Mouse (Mus musculus) liver, adult 2 months (tissue): ENCODE measurements around the gene Cdan1.

Source experiments
- CTCF ChIP-seq: fragments of 200-500 bp; IDR thresholded peaks from 2 replicates; pipeline ENCODE4 v1.5.1; 2011; ENCODE audit warnings: low read depth, low read length, control low read depth
- POLR2A ChIP-seq: fragments of 200-500 bp; IDR thresholded peaks from 2 replicates; pipeline ENCODE4 v1.6.1; 2011; ENCODE audit warnings: low read length, control low read depth; ENCODE audit not compliant: insufficient read depth; ENCODE audit errors: extremely low read depth

DNA sequence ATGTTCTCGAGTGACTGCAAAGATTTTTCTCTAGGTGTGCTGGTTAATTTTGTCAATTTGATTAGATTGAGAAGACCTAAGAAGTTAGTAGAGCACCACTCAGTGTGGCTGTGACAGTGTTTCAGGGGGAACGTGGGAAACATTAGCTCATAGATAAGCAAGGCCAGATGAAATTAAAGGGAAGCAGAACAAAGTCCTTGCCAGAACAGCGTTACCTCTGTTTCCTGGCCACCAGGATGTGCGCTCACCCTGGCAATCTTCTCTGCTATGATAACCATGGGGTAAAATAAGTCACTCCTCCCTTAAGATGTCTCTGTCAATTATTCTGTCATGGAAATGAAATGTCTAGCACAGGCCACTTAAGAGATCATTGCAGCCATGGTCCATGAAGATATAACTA is 5.9 kb downstream of the Cdan1 start:
- TF ChIP-seq CTCF: no peak
- TF ChIP-seq POLR2A: no peak
